Mouse (Mus musculus) hindbrain, embryonic 12.5 days (tissue): ENCODE measurements at regions not wholly inside any gene's neighbourhood (a gene's known extent, or its start where the extent isn't known, plus 50 kb on each side); places are given as distances from the start of the nearest gene placed in this dataset.

Source experiments
- ATAC-seq: fragments of 200-750 bp; cut with Nextera tagmentation; 2 replicates; pipeline ENCODE4 v1.8.0; 2017; ENCODE audit warnings: moderate TSS enrichment; ENCODE audit not compliant: low FRiP score
- H3K27ac ChIP-seq: fragments of 300-500 bp; sonication (generic); 2 replicates; pipeline ENCODE4 v1.5.1; 2016; ENCODE audit warnings: mild to moderate bottlenecking
- H3K27me3 ChIP-seq: fragments of 300-500 bp; sonication (generic); 2 replicates; pipeline ENCODE4 v1.6.1; 2016; ENCODE audit warnings: mild to moderate bottlenecking
- H3K36me3 ChIP-seq: fragments of 300-500 bp; sonication (generic); 2 replicates; pipeline ENCODE4 v1.6.1; 2016; ENCODE audit warnings: mild to moderate bottlenecking
- H3K4me1 ChIP-seq: fragments of 300-500 bp; sonication (generic); 2 replicates; pipeline ENCODE4 v1.6.1; 2016
- H3K4me2 ChIP-seq: fragments of 300-500 bp; sonication (generic); replicated peaks from 2 replicates; pipeline ENCODE4 v1.6.1; 2016; ENCODE audit warnings: mild to moderate bottlenecking
- H3K4me3 ChIP-seq: fragments of 300-500 bp; sonication (generic); 2 replicates; pipeline ENCODE4 v1.5.1; 2016; ENCODE audit warnings: mild to moderate bottlenecking
- H3K9ac ChIP-seq: fragments of 300-500 bp; sonication (generic); 2 replicates; pipeline ENCODE4 v1.6.1; 2016; ENCODE audit warnings: mild to moderate bottlenecking, moderate library complexity
- H3K9me3 ChIP-seq: fragments of 300-500 bp; sonication (generic); replicated peaks from 2 replicates; pipeline ENCODE4 v1.6.1; 2016; ENCODE audit warnings: mild to moderate bottlenecking
- WGBS: fragments of 180-500 bp; shearing (Covaris S2); methylation state at CpG from one replicate; pipeline ENCODE4 v1.1.7; 2016; 5-methylcytosine and 5-hydroxymethylcytosine counted together

DNA sequence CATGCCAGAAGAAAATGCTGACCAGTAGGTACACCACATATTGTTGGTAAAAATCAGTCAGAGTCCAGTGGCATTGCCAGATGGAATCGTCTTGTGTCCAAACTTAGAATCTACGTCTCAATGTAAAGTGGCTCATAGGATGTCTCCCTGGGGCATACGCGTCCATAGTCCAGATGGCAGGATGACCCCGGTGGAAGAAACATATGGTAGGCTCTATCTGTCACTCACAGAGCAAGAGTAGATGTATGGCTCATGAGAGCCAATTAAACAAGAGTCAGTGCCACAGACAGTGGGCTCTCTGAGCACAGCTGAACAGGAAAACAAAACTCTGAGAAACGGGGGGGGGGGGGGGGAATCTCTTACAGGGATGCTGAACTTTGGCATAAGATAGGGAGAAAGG, 187.3 kb downstream of the Enc1 start:
- no peak overlapping the region for H3K4me3 ChIP-seq
- no peaks in the 10 kb centered on the region for H3K27me3 ChIP-seq
- no peak overlapping the region for H3K27ac ChIP-seq
- H3K9ac ChIP-seq, result no peak overlapping the region
- 45% methylated on average over 6 of the region's 6 CpGs for WGBS
- H3K9me3 ChIP-seq, result no peaks in the 10 kb centered on the region
- H3K36me3 ChIP-seq, result no peaks in the 10 kb centered on the region
- ATAC-seq, result no peak
- no peak overlapping the region for H3K4me2 ChIP-seq
- H3K4me1 ChIP-seq, result peaks cover 24% of the 10 kb centered on the region

DNA sequence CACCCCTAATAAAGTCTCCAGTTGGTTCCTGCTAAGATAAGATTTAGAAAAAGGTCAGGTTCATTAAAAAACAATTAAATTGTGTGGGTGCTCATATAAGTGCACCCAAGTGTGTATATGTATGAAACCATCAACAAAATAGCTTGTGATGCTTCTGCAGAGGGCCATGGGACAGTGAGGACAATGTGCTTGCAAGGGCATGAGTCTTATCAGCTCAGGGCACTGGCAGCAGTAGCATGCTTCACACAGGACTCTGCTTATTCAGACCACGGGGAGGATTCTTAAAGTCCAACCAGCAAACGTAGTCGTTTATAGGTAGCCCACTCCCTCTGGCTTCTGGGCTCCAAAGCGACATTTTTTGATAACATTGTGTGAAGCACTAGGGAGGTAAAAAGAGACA, 186.6 kb downstream of the Enc1 start:
- Histone ChIP-seq H3K27me3 (no peaks in the 10 kb centered on the region), H3K4me3 (no peak overlapping the region), H3K36me3 (no peaks in the 10 kb centered on the region), H3K4me2 (no peak overlapping the region), H3K9me3 (no peaks in the 10 kb centered on the region), H3K27ac (no peak overlapping the region), H3K4me1 (peaks cover 24% of the 10 kb centered on the region), H3K9ac (no peak overlapping the region)
- WGBS, result 80% methylated on average over 4 of the region's 4 CpGs
- no peak for ATAC-seq

DNA sequence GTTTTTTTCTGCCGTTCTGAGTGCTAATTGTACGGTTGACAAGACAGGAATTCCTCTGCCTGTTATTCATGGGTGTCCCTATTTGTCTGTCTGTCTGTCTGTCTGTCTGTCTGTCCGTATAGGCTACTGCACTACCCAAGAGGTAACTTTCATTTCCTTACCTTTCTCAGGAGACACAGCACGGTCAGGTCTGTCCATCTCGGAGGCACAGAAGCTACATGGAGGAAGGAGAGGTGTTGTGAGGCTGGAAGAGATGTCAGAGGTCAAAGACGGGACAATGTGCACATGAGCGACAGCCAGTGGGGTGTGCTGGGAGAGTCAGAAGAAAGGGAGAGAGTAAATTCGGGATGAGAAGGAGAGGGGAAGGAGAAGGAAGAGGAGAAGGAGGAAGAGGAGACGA, 184.8 kb downstream of the Enc1 start:
- no peak overlapping the region for H3K9ac ChIP-seq
- no peaks in the 10 kb centered on the region for H3K36me3 ChIP-seq
- WGBS, result 83% methylated on average over 9 of the region's 9 CpGs
- peaks cover 24% of the 10 kb centered on the region for H3K4me1 ChIP-seq
- ATAC-seq, result no peak
- H3K27me3 ChIP-seq, result no peaks in the 10 kb centered on the region
- H3K27ac ChIP-seq, result no peak overlapping the region
- H3K4me3 ChIP-seq, result no peak overlapping the region
- no peak overlapping the region for H3K4me2 ChIP-seq
- H3K9me3 ChIP-seq, result no peaks in the 10 kb centered on the region

DNA sequence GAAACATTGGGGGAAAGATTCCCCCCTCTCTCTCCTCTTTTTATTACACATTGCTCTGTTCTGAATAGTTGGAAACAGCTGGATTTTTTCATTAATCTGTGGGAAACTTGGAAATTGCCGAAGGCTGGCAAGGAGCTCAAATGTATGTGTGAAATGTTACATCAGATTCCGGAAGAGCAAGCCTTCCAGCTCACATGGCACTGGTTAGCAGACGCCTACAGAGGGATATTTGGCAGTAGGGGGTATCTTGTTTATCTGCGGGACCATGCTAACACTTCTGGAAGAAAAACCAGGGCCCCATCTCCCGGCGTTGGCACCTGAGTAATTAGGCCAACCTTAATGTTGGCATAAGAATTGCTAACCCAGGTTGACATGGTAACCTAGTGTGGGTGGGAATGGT, 183.0 kb downstream of the Enc1 start:
- H3K27me3 ChIP-seq, result no peaks in the 10 kb centered on the region

DNA sequence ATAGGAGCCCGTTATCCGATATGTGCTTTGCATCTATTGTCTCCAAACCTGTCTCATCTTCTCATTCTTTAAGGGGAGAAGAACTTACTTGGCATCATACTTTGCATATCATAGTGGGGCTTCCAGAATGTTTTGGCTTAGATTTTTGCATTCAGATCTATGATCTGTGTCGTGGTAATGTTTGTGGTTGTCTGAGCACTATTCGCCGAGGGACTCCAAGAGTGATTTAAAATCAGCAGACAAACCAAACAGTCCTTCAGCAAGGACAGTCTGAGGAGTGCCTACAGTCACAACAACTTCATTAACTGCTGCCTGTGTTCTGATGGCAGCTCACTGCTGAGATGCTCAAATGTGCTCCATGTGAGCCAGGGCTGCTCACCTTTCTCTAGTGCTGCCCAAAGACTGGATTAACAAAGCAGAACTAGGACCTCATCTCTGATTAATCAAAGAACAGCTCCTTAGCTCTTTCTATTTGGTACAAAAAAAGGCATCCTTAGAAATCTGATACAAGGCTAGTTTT, 182.5 kb downstream of the Enc1 start:
- Histone ChIP-seq H3K9ac (no peak overlapping the region), H3K27me3 (no peaks in the 10 kb centered on the region), H3K4me2 (no peak overlapping the region), H3K4me3 (no peak overlapping the region), H3K9me3 (no peaks in the 10 kb centered on the region), H3K4me1 (peaks cover 20% of the 10 kb centered on the region), H3K36me3 (no peaks in the 10 kb centered on the region), H3K27ac (no peak overlapping the region)
- 82% methylated on average over 5 of the region's 5 CpGs for WGBS
- no peak for ATAC-seq

More for the DNA sequence above, 183.0 kb downstream of the Enc1 start:
- H3K4me1 ChIP-seq, result peaks cover 24% of the 10 kb centered on the region
- H3K9ac ChIP-seq, result no peak overlapping the region
- no peak overlapping the region for H3K4me3 ChIP-seq
- H3K27ac ChIP-seq, result no peak overlapping the region
- H3K9me3 ChIP-seq, result no peaks in the 10 kb centered on the region
- H3K4me2 ChIP-seq, result no peak overlapping the region
- 57% methylated on average over 6 of the region's 6 CpGs for WGBS
- no peaks in the 10 kb centered on the region for H3K36me3 ChIP-seq
- no peak for ATAC-seq

DNA sequence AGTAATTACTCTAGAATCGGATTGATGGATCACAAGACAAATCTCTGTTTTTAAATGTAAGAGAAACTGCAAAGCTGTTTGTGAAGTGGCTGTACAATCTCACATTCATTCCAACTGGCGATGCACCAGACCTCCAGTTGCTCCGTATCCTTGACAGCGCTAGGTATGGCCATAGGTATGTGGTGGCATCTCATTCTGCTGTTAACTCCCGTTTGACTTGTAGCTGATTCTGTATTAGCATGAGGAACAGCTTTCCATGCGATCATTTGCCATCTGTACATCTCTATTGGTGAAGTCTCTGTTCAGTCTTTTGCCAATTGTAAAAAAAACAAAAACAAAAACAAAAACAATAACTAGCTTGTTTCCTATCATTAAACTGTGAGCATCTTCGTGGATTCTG, 182.0 kb downstream of the Enc1 start:
- H3K36me3 ChIP-seq, result no peaks in the 10 kb centered on the region
- no peak overlapping the region for H3K4me2 ChIP-seq
- H3K4me3 ChIP-seq, result no peak overlapping the region
- H3K9me3 ChIP-seq, result no peaks in the 10 kb centered on the region
- peaks cover 17% of the 10 kb centered on the region for H3K4me1 ChIP-seq
- 76% methylated on average over 7 of the region's 7 CpGs for WGBS
- no peak for ATAC-seq
- no peak overlapping the region for H3K27ac ChIP-seq
- no peaks in the 10 kb centered on the region for H3K27me3 ChIP-seq
- H3K9ac ChIP-seq, result no peak overlapping the region

DNA sequence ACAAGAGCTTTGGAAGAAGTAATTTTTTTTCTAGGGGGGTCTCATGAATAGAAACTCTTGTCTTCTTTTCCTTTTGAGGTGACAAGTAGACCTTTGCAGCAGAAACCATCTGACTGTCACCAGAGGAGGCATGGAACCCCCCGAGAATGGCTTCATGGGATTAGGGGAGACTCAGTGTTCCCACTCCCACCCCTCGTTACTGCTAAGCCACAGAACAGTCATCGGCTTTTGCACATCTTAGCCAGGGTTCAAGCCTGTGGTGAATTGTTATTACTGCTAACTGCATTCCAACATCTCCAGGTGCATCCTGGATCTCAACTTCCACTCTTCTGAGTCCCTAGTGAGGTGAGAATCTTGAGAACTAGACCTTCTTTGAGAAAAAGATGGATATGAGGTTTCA, 180.9 kb downstream of the Enc1 start:
- WGBS, result 91% methylated on average over 3 of the region's 3 CpGs

DNA sequence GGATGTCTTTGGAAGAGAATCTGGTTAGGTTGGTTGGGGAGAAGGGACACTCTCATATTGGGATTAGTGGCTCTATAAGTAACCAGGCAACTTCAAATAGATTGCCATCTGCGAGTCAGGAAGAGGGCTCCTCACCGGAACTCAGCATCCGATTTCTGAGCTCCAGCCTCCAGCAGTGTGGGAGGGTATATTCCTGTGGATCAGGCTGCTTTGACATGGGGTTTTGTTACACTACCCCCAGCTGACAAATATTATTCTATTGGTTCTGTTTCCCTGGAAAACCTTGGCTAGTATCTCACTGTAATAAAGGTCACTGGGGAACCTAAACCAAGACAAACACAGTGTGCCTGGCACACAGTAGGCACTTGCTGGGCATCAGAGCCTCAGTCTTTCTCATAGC, 179.9 kb downstream of the Enc1 start:
- Histone ChIP-seq H3K4me3 (no peak overlapping the region), H3K36me3 (no peaks in the 10 kb centered on the region), H3K27me3 (no peaks in the 10 kb centered on the region), H3K9ac (no peak overlapping the region), H3K27ac (no peak overlapping the region), H3K9me3 (no peaks in the 10 kb centered on the region), H3K4me2 (no peak overlapping the region), H3K4me1 (peaks cover 17% of the 10 kb centered on the region)
- ATAC-seq, result no peak
- WGBS, result 57% methylated on average over 3 of the region's 3 CpGs

More for the DNA sequence above, 180.9 kb downstream of the Enc1 start:
- Histone ChIP-seq H3K9me3 (no peaks in the 10 kb centered on the region), H3K27ac (no peak overlapping the region), H3K4me3 (no peak overlapping the region), H3K4me2 (no peak overlapping the region), H3K4me1 (peaks cover 17% of the 10 kb centered on the region), H3K36me3 (no peaks in the 10 kb centered on the region), H3K9ac (no peak overlapping the region), H3K27me3 (no peaks in the 10 kb centered on the region)
- ATAC-seq, result no peak

DNA sequence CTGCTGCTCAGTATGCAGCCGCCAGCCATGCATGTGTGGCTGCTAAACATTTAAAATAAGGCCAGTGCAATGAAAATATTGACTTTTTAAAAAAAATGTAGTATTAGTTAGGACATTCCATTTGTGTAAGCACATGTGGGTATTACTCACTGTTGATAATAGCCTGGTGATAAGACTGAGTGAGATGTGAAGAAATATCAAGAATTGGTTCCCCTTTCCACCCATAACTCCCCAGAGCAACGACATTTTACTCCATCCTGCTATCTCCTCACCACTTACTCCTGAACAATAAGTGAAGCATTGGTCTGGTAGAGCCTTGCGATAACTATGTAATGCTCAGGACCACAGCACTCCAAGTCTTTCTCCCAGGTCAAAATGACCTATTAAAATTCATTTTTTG, 178.2 kb downstream of the Enc1 start:
- ATAC-seq, result no peak
- H3K27me3 ChIP-seq, result no peaks in the 10 kb centered on the region
- no peaks in the 10 kb centered on the region for H3K9me3 ChIP-seq
- peaks cover 7% of the 10 kb centered on the region for H3K4me1 ChIP-seq
- no peak overlapping the region for H3K4me3 ChIP-seq
- H3K27ac ChIP-seq, result no peak overlapping the region
- H3K4me2 ChIP-seq, result no peak overlapping the region
- 82% methylated on average over 3 of the region's 3 CpGs for WGBS
- H3K9ac ChIP-seq, result no peak overlapping the region
- H3K36me3 ChIP-seq, result no peaks in the 10 kb centered on the region

DNA sequence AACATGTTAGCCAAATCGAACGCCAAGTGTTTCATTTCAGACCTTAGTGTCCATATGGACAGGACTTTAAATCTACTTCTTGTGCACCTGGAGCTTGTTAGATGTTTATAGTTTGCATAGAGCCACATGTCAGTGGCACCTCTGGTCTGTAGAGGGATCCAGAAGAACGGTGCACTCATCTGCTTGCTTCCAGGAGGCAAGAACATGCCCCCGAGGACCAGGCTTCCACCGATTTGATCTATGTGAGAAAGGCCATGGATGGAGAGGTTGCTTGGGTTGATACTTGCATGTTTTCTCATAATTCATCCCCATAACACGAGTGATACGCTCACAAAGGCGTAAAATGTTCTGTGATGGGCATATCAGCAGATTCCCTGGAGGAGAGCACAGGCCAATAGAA, 177.8 kb downstream of the Enc1 start:
- no peaks in the 10 kb centered on the region for H3K9me3 ChIP-seq
- no peak for ATAC-seq
- 80% methylated on average over 8 of the region's 8 CpGs for WGBS
- H3K36me3 ChIP-seq, result no peaks in the 10 kb centered on the region
- H3K4me1 ChIP-seq, result peaks cover 3% of the 10 kb centered on the region
- H3K9ac ChIP-seq, result no peak overlapping the region
- no peak overlapping the region for H3K4me2 ChIP-seq
- H3K4me3 ChIP-seq, result no peak overlapping the region
- H3K27me3 ChIP-seq, result no peaks in the 10 kb centered on the region
- H3K27ac ChIP-seq, result no peak overlapping the region

DNA sequence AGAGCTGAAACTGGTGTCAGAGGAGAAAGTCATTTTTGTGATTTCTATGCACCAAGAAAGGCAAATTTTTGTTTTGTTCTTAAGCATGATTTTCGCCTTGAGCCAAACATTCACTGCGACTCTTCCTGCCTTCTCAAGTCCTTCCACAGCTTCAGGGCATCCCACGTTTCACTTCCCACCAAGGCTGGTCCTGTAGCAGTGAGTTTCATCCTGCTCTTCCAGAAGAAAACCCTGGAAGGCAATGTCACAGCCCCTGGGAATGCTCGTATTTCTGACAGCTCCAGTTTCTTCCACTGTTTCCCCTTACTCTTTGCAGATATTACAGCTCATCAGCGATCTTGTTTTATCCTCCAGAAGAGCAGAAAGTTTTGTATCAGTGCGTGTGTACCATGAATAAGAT, 177.2 kb downstream of the Enc1 start:
- no peaks in the 10 kb centered on the region for H3K9me3 ChIP-seq
- H3K4me3 ChIP-seq, result no peak overlapping the region
- WGBS, result 79% methylated on average over 6 of the region's 6 CpGs
- H3K4me1 ChIP-seq, result no peaks in the 10 kb centered on the region; the same call in 1 of the 2 replicates
- H3K27ac ChIP-seq, result no peak overlapping the region
- H3K36me3 ChIP-seq, result no peaks in the 10 kb centered on the region
- no peaks in the 10 kb centered on the region for H3K27me3 ChIP-seq
- H3K9ac ChIP-seq, result no peak overlapping the region
- H3K4me2 ChIP-seq, result no peak overlapping the region
- ATAC-seq, result no peak

DNA sequence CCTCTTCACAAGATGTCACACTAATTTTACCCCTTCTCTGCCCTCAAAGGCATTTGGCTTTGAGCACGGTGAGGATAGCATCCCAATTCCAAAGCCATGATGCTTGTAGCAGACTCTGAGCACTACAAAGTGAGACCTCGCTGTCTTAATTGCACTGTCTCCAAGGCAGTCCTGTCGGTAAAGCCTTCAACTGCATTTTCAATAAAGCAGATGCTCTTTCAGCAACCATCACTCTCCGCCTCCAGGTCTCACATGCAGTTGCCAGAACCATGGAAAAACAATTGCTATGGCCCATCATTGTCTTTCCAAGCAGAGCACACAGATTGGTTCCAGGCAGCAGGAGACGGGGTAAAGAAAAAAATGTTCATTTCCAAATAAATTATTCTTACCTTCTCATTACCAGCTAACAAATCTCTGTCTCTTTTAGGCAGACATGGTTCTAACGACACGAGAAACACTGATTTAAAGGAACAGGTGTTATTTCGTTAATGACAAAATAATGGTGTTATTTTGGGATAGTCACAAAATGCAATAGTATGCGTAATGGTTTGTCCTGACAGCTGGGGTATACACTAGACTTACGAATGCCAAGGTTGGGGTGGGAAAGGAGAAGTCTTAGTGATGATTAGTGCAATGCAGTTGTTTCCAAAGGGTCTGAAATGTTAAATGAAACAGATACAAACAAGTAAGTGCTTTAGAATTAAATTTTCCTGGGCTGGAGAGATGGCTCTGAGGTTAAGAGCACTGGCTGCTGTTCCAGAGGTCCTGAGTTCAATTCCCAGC, 175.2 kb downstream of the Enc1 start:
- Histone ChIP-seq H3K9ac (no peak overlapping the region), H3K9me3 (no peaks in the 10 kb centered on the region), H3K4me3 (no peak overlapping the region), H3K4me2 (no peak overlapping the region), H3K27ac (no peak overlapping the region), H3K36me3 (no peaks in the 10 kb centered on the region), H3K4me1 (no peaks in the 10 kb centered on the region; the same call in 1 of the 2 replicates), H3K27me3 (no peaks in the 10 kb centered on the region)
- ATAC-seq, result no peak
- 58% methylated on average over 10 of the region's 10 CpGs for WGBS

DNA sequence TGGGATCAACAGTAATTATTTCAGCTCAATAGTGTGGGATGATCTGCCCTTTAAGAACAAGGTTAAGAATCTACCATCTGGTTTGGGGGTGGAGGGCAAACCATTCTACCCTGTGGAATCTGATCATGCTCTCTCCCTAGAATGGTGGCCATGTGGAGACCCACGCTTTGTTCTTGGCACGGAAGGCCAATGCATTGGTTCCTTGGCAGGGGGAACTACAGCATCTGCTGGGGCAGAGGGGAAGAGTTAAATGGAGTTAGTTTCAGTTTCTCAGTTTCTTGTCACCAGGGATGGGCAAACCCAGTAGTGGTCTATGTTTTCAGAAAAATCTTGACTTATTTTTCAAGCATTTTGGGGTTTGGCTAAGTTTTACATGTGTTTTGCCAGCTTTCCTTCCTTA, 174.5 kb downstream of the Enc1 start:
- no peak for ATAC-seq
- 88% methylated on average over 2 of the region's 2 CpGs for WGBS

More for the DNA sequence above, 174.5 kb downstream of the Enc1 start:
- Histone ChIP-seq H3K4me1 (peaks cover 4% of the 10 kb centered on the region; the same call in 1 of the 2 replicates), H3K4me3 (no peak overlapping the region), H3K4me2 (no peak overlapping the region), H3K27ac (no peak overlapping the region), H3K36me3 (no peaks in the 10 kb centered on the region), H3K9ac (no peak overlapping the region), H3K9me3 (no peaks in the 10 kb centered on the region), H3K27me3 (no peaks in the 10 kb centered on the region)
